Comparison of ENCODE assay signal across 18 mouse cellular contexts in genomic region chr19:26768846-26769245, GRCm38 (mm10).
DNase-seq lines count a peak whose midpoint lies in the region; ATAC-seq and TF ChIP-seq lines count a peak whose summit lies in the region.
"Had no signal": no experiment of that assay in that cellular context is flagged by ENCODE, and none has a peak within 500 bp of the region (broad histone marks: within the 10 kb centered on the region; RNA-seq: fewer than 3 reads in every experiment).

No protein-coding gene starts in this region.

- H3K27me3 ChIP-seq in neural tube, embryonic 12.5 days (replicated peaks): no peaks in the 10 kb centered on the region
- no peaks in the 10 kb centered on the region for H3K27me3 ChIP-seq in forebrain, postnatal 0 days (ENCODE audit: insufficient read depth, low read length)
- H3K27me3 ChIP-seq in midbrain, embryonic 13.5 days: no peaks in the 10 kb centered on the region
- H3K27me3 ChIP-seq: Patski had no signal

- H3K4me2 ChIP-seq in neural tube, embryonic 12.5 days (replicated peaks): no peak overlapping the region
- H3K4me2 ChIP-seq in forebrain, postnatal 0 days (ENCODE audit: low read depth): no peak overlapping the region
- no peak overlapping the region for H3K4me2 ChIP-seq in midbrain, embryonic 13.5 days (replicated peaks)
- H3K4me2 ChIP-seq: heart, embryonic 11.5 days had no signal

- DNase-seq in neural tube, embryonic 10.5 days (ENCODE audit: extremely low spot score, low spot score): no peak
- DNase-seq in forebrain, postnatal 0 days: no peak
- no peak for DNase-seq in testis, postnatal 14 days (ENCODE audit: low spot score)
- no peak for DNase-seq in heart, postnatal 10 days
- DNase-seq in right cerebral cortex, postnatal 25 days: no peak
- DNase-seq: cerebellum, adult 9-11 months; gastrocnemius, postnatal 25 days; heart, postnatal 36 days; kidney, adult 11 months; lung, postnatal 10 days; right cerebral cortex, postnatal 4 days; thymus, postnatal 36 days had no signal

- no peak overlapping the region for H3K9ac ChIP-seq in neural tube, embryonic 12.5 days
- H3K9ac ChIP-seq in forebrain, postnatal 0 days: no peak overlapping the region
- H3K9ac ChIP-seq in midbrain, embryonic 13.5 days (replicated peaks): no peak overlapping the region

- no peaks in the 10 kb centered on the region for H3K36me3 ChIP-seq in neural tube, embryonic 12.5 days
- peaks cover 16% of the 10 kb centered on the region for H3K36me3 ChIP-seq in forebrain, postnatal 0 days (ENCODE audit: insufficient read depth)
- H3K36me3 ChIP-seq in midbrain, embryonic 13.5 days: peaks cover 16% of the 10 kb centered on the region; the same call in 1 of the 2 replicates

- H3K4me3 ChIP-seq in neural tube, embryonic 12.5 days: no peak overlapping the region
- no peak overlapping the region for H3K4me3 ChIP-seq in forebrain, postnatal 0 days (ENCODE audit: low read depth, low read length)
- H3K4me3 ChIP-seq in midbrain, embryonic 13.5 days (replicated peaks): no peak overlapping the region

- peak overlapping the region; percentile 8; the same call in 1 of the 2 replicates for H3K27ac ChIP-seq in neural tube, embryonic 12.5 days
- peak overlapping the region; percentile 97 for H3K27ac ChIP-seq in forebrain, postnatal 0 days (ENCODE audit: low read depth, low read length)
- H3K27ac ChIP-seq in midbrain, embryonic 13.5 days: peak overlapping the region; percentile 99
- H3K27ac ChIP-seq: kidney, postnatal 0 days had no signal

- peaks cover 16% of the 10 kb centered on the region for H3K4me1 ChIP-seq in neural tube, embryonic 12.5 days
- H3K4me1 ChIP-seq in forebrain, postnatal 0 days (ENCODE audit: insufficient read depth): peaks cover 14% of the 10 kb centered on the region
- H3K4me1 ChIP-seq in midbrain, embryonic 13.5 days (replicated peaks): peaks cover 44% of the 10 kb centered on the region

- no peaks in the 10 kb centered on the region for H3K9me3 ChIP-seq in neural tube, embryonic 12.5 days
- no peaks in the 10 kb centered on the region for H3K9me3 ChIP-seq in forebrain, postnatal 0 days (ENCODE audit: low read length)
- H3K9me3 ChIP-seq in midbrain, embryonic 13.5 days: no peaks in the 10 kb centered on the region

- intact Hi-C loops in heart, postnatal 10 days (cut with DNase I): no loop called here

- ATAC-seq in neural tube, embryonic 12.5 days (ENCODE audit: low FRiP score, low read depth): no peak
- ATAC-seq in forebrain, postnatal 0 days: no peak
- ATAC-seq in midbrain, embryonic 13.5 days: no peak
- ATAC-seq: activated CD4-positive, CD25-positive, alpha-beta regulatory T cell, adult 4 months; Patski had no signal

- WGBS in neural tube, embryonic 12.5 days: 89% methylated on average over 5 of the region's 5 CpGs
- 82% methylated on average over 5 of the region's 5 CpGs for WGBS in forebrain, postnatal 0 days
- 76% methylated on average over 5 of the region's 5 CpGs for WGBS in midbrain, embryonic 13.5 days

- TF ChIP-seq CTCF in forebrain, postnatal 0 days (IDR thresholded peaks at IDR 0.05; ENCODE audit: low read depth): no peak

Comparison
In these comparisons a context has a peak if more than half of its experiments do, and no peak if none do; other contexts are left out.
1. H3K27ac ChIP-seq: peak in every context shown above with its lines; median percentile 99 in midbrain, embryonic 13.5 days; 97 in forebrain, postnatal 0 days; 8 in neural tube, embryonic 12.5 days.